Mouse (Mus musculus) splenic B cell, adult 2 months (primary cell): Measurements from ENCODE around the gene Hist2h2ac.
"Not testable (repeated sequence)": the region's sequence is repeated elsewhere in the genome, so short reads cannot be mapped to it uniquely, and the experiment has no call there.

Experiments
- DNase-seq: peaks from one replicate; pipeline ENCODE4 v3.0.0-alpha.2; 2011; ENCODE audit warnings: low read depth, low spot score
- H3K27me3 ChIP-seq: 2 replicates; pipeline ENCODE4 v1.6.1; 2012; ENCODE audit warnings: mild to moderate bottlenecking, low read length, moderate library complexity, mixed read lengths; ENCODE audit not compliant: control insufficient read depth, poor library complexity, insufficient read depth, severe bottlenecking
- H3K36me3 ChIP-seq: 2 replicates; pipeline ENCODE4 v1.6.1; 2012; ENCODE audit warnings: mild to moderate bottlenecking, low read length, moderate library complexity, mixed read lengths; ENCODE audit not compliant: control insufficient read depth, poor library complexity, insufficient read depth, severe bottlenecking

Gene Hist2h2ac

DNA sequence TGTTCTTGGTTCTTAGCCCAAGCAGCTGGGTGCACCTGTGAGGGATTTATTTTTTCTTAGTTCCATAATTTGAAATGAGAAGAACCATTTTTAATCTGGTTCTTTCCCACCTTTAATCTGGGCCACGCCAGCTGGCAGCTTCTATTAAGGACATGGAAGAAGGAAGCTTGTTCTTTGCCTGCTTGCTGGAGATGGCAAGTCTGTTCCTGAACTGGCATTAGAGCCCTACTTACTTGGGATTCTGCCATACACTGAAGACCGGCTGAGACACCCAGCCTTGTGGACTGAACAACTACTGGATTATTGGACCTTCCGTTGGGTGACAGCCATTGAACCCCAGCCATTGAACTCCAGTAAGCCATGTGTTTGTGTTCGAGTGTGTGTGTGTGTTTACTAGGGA, 2.1 kb upstream of the Hist2h2ac start:
- Histone ChIP-seq H3K36me3 (no peaks in the 10 kb centered on the region; the same call in 1 of the 2 replicates), H3K27me3 (no peaks in the 10 kb centered on the region)
- no peak for DNase-seq

DNA sequence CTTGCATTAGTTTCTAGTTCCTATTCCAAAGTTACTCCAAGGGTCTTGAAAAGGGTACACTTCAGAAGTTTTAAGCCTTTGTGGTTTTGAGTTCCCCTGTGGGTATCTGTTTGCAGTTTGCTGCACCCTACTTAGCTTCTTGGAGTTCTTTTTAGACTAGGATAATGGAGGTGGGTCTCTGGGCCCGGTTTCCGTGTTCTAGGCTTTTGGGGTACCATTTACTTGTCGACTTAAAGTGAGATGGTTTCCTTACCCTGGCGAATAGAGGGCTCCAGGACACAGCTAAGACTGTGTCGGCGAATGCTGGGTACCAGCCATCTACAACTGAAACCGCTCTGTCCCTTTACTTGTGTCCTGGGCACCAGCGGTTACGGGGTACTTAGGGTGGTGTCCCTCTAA, 959 bp upstream of the Hist2h2ac start:
- DNase-seq: peak; percentile 35
- H3K27me3 ChIP-seq: no peaks in the 10 kb centered on the region
- no peaks in the 10 kb centered on the region; the same call in 1 of the 2 replicates for H3K36me3 ChIP-seq

DNA sequence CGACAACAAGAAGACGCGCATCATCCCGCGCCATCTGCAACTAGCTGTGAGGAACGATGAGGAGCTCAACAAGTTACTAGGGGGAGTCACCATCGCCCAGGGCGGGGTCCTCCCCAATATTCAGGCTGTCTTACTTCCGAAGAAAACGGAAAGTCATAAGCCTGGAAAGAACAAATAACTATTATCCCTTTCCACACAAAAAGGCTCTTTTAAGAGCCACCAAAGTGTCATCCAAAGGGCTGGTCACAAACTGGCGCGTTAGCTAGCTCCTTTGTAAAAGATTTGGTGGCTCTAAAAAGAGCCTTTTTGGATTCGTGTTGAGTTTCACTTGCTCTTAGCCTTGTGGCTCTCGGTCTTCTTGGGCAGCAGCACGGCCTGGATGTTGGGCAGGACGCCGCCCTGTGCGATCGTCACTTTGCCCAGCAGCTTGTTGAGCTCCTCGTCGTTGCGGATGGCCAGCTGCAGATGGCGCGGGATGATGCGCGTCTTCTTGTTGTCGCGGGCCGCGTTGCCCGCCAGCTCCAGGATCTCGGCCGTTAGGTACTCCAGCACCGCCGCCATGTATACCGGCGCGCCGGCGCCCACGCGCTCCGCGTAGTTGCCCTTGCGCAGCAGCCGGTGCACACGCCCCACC, 432 bp downstream of the Hist2h2ac start:
- peak; percentile 58 for DNase-seq
- not testable (repeated sequence) for H3K36me3 ChIP-seq, H3K27me3 ChIP-seq

DNA sequence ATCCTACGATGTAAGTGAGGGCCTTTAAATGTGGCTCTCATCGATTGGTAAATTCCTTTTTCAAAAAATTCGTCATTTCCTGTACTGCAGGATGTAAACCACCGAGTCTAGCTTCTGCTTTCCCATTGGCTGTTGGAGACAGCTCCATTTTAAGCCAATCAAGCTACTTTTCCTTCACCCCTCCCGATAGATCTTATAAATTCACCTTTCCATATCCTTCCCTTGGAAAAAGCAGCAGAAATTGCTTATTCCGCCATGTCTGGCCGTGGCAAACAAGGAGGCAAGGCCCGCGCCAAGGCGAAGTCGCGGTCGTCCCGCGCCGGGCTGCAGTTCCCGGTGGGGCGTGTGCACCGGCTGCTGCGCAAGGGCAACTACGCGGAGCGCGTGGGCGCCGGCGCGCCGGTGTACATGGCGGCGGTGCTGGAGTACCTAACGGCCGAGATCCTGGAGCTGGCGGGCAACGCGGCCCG, 984 bp downstream of the Hist2h2ac start, which contains the start of the genes Bola1 and Hist2h2ab:
Gene Bola1, minus strand, starts transcription at position 49 of the 470 bp plus-strand sequence.
Gene Hist2h2ab, plus strand, starts transcription at position 205 of the 470 bp plus-strand sequence.
- H3K36me3 ChIP-seq: no peaks in the 10 kb centered on the region; the same call in 1 of the 2 replicates
- peak; percentile 89 for DNase-seq

DNA sequence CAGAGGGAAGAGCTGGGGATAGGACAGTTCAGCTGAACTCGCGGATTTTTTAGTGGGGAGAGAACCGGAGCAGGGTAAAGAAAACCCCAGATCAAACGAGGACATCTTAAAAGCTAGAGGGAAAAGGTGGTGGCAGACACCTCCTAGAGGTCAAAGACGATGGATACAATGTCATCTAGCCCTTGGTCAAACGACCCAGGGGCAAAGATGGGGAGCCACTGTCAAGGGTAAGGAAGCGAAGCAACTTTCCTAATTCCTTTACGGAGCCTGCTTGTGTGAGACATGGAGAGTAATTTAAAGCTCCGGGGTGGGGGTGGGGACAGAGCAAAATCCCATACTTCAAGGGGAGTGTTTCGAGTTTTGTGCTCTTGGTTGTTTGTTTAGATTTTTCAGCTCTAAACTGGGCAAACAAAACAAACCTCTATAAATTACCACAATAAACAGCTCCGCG, 1.5 kb downstream of the Hist2h2ac start:
- no peaks in the 10 kb centered on the region for H3K27me3 ChIP-seq
- H3K36me3 ChIP-seq: no peaks in the 10 kb centered on the region; the same call in 1 of the 2 replicates
- peak; percentile 75 for DNase-seq

More for the DNA sequence above, 984 bp downstream of the Hist2h2ac start, which contains the start of the genes Bola1 and Hist2h2ab:
- H3K27me3 ChIP-seq: no peaks in the 10 kb centered on the region

DNA sequence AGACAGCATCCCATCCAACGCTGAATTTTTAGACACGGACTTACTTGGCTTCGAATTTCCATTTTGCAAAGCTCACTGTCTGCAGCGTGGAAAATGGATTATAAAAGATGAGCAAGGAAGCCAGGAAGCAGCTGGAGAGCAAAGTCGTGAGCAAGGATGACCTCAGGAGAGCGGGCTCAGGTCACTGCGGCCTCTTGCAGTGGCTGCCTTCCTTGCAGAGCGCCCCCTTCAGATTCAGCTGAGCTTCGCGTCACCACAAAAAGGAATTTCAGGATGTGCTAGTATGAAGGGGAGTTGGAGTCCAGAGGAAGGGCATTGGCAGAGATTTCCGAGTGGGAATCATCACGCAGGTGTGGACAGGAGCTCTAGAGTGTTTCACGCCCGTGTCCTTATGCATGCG, 11.4 kb downstream of the Hist2h2ac start:
- H3K36me3 ChIP-seq: no peaks in the 10 kb centered on the region
- H3K27me3 ChIP-seq: no peaks in the 10 kb centered on the region
- DNase-seq: no peak

DNA sequence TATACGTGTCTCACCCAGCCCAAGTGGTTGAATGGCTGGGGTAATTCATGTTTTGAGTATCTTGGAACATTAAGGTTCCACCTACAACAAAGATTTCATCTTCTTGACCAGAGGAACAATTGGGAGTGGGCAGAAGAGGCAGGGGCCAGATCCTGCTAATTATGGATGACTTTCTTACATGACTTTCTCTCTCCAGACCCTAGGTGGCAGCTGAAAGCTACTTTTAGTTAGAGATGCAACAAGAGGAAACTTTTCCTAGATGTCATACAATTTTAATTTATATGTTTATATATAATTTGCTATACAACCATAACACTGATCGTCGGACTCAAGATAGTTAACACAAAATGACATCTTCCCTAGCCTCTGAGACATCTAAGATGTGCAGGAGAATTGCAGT, 12.9 kb downstream of the Hist2h2ac start:
- DNase-seq: no peak
- Histone ChIP-seq H3K27me3 (no peaks in the 10 kb centered on the region), H3K36me3 (no peaks in the 10 kb centered on the region)

DNA sequence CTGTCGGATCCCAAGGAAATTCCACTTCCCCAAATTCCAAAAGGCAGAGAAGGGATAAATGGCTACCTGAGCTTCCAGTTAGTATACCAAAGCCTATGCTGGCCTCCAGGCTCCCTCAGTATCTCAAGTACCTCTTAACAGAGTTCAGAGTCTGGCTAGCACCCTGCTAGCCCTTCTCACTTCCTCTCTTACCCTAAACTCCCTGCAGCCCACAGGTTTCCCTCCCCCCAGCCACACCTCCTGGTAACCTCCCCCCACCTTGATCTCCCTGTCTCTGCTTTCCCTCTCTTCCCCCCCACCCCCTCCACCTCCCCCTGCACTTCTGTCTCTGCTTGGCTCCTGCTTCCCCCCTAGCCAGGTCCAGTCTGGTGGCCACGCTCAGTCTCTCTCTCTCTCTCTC, 20.9 kb downstream of the Hist2h2ac start:
- H3K36me3 ChIP-seq: no peaks in the 10 kb centered on the region
- H3K27me3 ChIP-seq: no peaks in the 10 kb centered on the region
- DNase-seq: peak; percentile 58

DNA sequence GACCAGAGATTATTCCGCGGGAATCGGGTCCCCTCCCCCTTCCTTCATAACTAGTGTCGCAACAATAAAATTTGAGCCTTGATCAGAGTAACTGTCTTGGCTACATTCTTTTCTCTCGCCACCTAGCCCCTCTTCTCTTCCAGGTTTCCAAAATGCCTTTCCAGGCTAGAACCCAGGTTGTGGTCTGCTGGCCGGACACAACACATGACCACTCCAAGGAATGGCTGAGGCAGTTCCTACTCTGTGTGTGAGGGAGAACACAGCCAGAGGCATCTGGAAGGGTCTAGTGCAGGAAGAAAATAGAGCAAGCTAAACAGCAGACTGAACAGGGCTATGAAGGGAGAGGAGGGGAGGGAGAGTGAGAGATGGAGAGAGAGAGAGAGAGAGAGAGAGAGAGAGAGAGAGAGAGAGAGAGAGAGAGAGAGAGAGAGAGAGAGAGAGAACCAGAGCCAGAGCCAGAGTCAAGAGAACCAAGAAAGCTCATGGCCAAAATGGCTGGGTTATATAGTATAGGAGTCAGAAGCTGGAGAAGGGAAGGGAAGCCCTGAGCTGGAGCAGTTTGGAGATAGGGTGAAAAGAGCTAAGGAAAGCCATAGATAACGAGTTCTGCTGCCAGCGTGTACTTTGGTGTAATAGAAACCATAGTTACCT, 22.0 kb downstream of the Hist2h2ac start:
- not testable (repeated sequence) for H3K27me3 ChIP-seq, DNase-seq, H3K36me3 ChIP-seq

DNA sequence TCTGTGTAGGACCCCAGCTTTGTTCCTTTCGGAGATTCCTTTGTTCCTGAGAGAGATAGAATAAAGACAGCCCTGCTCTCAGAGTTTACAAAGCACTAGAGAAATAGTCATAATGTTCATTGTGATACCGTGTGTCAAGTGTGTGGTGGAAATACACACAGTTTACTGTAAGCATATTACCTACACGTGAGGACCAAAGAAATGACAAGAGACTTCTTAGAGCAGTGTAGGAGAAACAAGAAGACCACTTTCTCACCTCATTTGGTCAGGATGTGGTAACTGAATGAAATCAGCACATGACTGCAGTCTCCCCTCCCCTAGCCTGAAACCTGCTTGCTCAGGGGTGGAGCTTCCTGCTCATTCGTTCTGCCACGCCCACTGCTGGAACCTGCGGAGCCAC, 22.5 kb downstream of the Hist2h2ac start:
- Histone ChIP-seq H3K36me3 (no peaks in the 10 kb centered on the region), H3K27me3 (no peaks in the 10 kb centered on the region)
- DNase-seq: peak; percentile 84

DNA sequence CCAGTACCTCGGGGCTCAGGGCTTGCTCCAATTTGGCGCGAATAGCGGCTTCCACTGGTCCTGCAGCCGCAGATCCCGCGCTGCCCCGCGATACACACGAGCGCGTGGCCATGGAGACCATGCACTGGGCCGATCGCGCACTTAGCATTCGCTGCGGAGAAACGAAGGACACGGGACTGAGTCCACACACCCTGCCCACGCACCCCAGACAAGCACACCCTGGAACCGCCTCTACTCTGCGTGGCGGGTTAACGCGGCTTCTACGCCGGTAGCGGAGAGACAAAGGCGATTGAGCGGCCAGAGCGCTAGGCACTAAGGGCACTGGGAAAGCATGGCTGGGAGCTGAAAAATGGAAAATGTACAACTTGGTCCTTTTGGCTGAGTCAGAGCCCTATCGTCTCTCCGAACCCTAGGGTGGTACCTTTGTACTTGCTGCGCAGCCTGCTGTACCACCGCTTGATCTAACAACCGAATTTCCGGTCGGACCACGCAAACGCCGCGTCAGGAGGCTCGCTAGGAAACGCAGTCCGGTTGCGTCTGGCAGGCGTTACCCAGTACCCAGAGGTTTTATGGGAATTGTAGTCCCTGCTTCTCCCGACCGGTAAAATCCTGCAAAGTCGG, 23.4 kb downstream of the Hist2h2ac start:
- H3K27me3 ChIP-seq: no peaks in the 10 kb centered on the region
- H3K36me3 ChIP-seq: no peaks in the 10 kb centered on the region
- peak; percentile 91 for DNase-seq

DNA sequence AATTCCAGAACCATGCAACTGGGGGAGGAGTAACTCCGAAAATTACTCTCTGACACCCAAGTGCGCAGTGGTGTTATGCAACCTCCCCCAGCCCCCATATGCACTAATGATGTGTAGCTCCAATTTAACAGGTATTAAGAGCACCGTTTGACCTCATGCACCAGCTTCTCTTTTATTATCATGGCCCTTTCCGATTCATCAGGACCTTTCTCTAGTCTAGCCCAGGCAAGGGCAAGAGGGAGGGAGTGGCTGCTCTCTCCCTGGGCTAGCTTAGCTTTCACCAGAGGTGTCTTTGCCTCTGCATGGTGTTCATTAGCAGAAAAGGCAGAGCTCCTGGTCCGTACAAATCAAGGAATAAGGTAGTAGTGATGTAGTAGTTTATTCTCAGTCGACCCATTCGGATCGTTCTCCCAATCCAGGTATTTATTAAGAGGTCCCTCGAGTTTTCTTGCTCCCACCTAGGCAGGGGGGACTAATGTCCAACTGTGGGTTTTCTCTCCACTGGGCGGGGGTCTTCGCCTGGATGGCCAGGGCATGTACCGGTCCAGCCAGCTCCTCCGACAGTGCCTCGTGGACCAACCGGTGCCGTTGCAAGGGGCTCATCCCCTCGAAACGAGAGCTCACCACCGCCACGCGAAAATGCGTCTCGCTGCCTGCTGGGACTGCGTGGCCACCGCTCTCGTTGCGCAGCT, 24.1 kb downstream of the Hist2h2ac start:
- peak; percentile 15 for DNase-seq
- Histone ChIP-seq H3K27me3 (no peaks in the 10 kb centered on the region), H3K36me3 (no peaks in the 10 kb centered on the region)

DNA sequence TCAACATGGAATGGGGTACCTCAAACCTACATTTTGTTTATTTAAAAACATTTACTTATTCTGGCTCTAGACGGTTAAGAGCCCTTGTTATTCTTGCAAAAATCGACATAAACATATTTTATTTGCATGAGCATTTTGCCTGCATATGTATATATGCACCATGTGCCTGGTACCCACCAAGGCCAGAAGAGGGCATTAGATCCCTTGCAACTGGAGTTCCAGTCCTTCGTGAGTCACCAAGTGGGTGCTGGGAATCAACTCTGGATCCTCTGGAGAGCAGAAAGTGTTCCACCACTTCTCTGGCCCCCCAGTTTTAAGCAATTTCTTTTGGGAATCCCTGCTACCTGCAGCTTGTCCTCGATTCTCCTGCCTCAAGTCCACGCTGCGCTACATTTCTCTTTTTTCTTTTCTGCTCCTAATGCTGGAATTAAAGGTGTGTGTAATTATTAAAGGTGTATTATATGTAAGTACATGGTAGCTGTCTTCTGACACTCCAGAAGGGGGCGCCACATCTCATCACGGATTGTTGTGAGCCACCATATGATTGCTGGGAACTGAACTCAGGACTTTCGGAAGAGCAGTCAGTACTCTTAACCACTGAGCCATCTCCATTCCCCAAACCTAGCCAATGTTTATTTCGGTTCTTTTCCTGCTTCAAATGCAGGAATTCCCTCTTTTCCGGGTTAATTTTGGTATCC, 24.9 kb downstream of the Hist2h2ac start:
- DNase-seq: peak; percentile 25

DNA sequence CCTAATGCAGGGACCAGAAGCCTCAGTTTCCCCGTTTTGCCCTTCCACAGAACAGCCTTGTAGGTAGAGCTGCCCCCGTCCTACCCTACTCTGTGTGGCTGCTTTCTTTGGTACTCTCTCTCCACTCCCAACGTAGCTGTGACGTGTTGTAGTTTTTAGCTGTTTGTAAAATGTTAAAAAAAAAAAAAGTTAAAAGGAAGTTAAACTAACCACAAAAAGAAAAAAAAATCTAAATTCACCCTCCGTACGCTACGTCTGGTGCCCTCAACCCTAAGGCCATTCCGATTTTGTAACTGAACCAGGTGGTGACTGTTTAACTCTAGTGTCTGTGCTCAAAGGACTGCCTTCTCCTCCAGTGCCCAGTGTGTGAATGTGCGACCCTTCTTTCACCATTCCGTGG, 25.7 kb downstream of the Hist2h2ac start:
- Histone ChIP-seq H3K27me3 (no peaks in the 10 kb centered on the region), H3K36me3 (no peaks in the 10 kb centered on the region)
- peak; percentile 45 for DNase-seq

More for the DNA sequence above, 24.9 kb downstream of the Hist2h2ac start:
- Histone ChIP-seq H3K27me3 (no peaks in the 10 kb centered on the region), H3K36me3 (no peaks in the 10 kb centered on the region)
